Mouse (Mus musculus): ENCODE results near the gene Olfr820. TPM values are rescaled to one million over a fixed set of nuclear protein-coding genes. Genes with fewer than 3 reads are reported as not detected.
"Not testable (repeated sequence)": the region's sequence is repeated elsewhere in the genome, so short reads cannot be mapped to it uniquely, and the experiment has no call there.

The Olfr820 gene
- polyA plus RNA-seq (2014; fragmentation: Nextera tagmentation; extraction: Ambion mirVana): not detected in 2 replicates

DNA sequence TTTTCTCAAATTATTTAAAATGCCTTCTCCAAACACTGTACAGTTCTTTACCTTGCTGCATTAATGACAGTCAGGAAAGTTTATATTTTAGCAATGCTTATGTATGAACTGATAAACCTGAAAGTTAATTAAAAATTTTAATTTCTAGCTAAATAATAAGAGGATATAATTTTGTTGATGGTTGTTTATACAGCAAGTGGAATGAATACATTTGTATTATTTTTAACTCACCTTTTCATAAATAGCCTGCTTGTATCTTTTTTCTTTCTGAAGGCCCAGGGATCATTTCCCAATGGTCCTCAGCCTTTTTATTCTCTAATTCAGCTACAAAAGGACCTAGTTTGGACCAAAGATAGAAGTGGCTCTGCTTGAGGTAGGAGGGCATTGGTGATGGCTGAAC lies at the start of gene Olfr820:
Gene Olfr820, plus strand, starts transcription at position 301 of the 400 bp plus-strand sequence.
- H3K9ac ChIP-seq (ENCODE audit: low read length): no peak within 1 kb of the TSS

DNA sequence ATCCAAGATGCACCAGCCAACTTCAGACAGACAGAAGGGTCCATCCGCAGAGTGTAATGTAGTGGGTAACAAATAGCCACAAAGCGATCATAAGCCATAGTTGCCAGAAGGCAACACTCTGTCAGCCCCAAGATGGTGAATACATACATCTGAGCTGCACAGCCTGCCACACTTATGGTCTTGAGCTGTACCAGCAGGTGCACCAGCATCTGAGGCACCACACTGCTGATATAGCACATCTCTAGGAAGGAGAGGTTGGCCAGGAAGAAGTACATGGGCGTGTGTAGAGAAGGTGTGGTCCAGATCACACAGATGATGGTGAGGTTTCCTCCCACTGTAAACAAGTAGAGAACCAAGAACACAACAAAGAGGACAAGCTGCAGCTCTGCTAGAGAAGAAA lies 46.2 kb upstream of the Olfr820 start:
- H3K27me3 ChIP-seq (ENCODE audit: control insufficient read depth, insufficient read depth, low read length); H3K36me3 ChIP-seq (ENCODE audit: control insufficient read depth, insufficient read depth, low read length); H3K9ac ChIP-seq (ENCODE audit: low read length); H3K4me3 ChIP-seq (ENCODE audit: low read depth, low read length); H3K4me2 ChIP-seq (ENCODE audit: low read depth, severe bottlenecking); ATAC-seq (ENCODE audit: insufficient number of reproducible peaks, low FRiP score, low TSS enrichment, low read depth); H3K4me1 ChIP-seq (ENCODE audit: control insufficient read depth, insufficient read depth, low read length); H3K9me3 ChIP-seq (ENCODE audit: control insufficient read depth, low read length); DNase-seq (ENCODE audit: low spot score); H3K27ac ChIP-seq (replicated peaks; ENCODE audit: low read depth, low read length): not testable (repeated sequence)
- WGBS: 100% methylated on average over 2 of the region's 3 CpGs

More for the DNA sequence above, at the start of gene Olfr820:
- DNase-seq (ENCODE audit: low spot score) (no peak), ATAC-seq (ENCODE audit: insufficient number of reproducible peaks, low FRiP score, low TSS enrichment, low read depth) (no peak)
- Histone ChIP-seq H3K9me3 (ENCODE audit: control insufficient read depth, low read length) (no peaks in the 10 kb centered on the region), H3K4me1 (ENCODE audit: control insufficient read depth, insufficient read depth, low read length) (no peaks in the 10 kb centered on the region), H3K36me3 (ENCODE audit: control insufficient read depth, insufficient read depth, low read length) (no peaks in the 10 kb centered on the region), H3K27ac (replicated peaks; ENCODE audit: low read depth, low read length) (no peak within 1 kb of the TSS), H3K4me3 (ENCODE audit: low read depth, low read length) (no peak within 1 kb of the TSS), H3K27me3 (ENCODE audit: control insufficient read depth, insufficient read depth, low read length) (no peaks in the 10 kb centered on the region), H3K4me2 (ENCODE audit: low read depth, severe bottlenecking) (no peak within 1 kb of the TSS)

DNA sequence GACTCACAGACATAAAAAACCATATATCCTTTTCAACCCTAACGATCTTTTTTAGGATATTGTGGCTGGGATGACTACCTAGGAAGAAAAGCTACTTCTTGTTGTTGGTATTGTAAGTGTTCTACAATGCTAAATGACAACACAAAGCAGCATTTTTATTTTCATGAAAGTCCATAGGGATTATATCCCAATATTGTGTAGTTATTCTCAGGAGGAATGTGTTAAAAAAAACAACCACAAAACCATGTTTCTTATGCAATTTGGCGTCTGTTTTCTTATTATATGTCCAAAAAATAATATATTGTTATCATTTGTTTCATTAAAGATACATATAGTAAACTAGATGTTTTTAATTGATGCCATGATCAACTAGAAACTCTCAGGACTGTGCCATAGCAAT lies 45.3 kb upstream of the Olfr820 start, which contains the start of gene Olfr819:
Gene Olfr819, minus strand, starts transcription at position 101 of the 400 bp plus-strand sequence.
- WGBS: 75% methylated on average over 2 of the region's 2 CpGs
- not testable (repeated sequence) for H3K4me1 ChIP-seq (ENCODE audit: control insufficient read depth, insufficient read depth, low read length); H3K9ac ChIP-seq (ENCODE audit: low read length); H3K27ac ChIP-seq (replicated peaks; ENCODE audit: low read depth, low read length); DNase-seq (ENCODE audit: low spot score); ATAC-seq (ENCODE audit: insufficient number of reproducible peaks, low FRiP score, low TSS enrichment, low read depth); H3K4me3 ChIP-seq (ENCODE audit: low read depth, low read length); H3K9me3 ChIP-seq (ENCODE audit: control insufficient read depth, low read length); H3K36me3 ChIP-seq (ENCODE audit: control insufficient read depth, insufficient read depth, low read length); H3K4me2 ChIP-seq (ENCODE audit: low read depth, severe bottlenecking); H3K27me3 ChIP-seq (ENCODE audit: control insufficient read depth, insufficient read depth, low read length)

- H3K27me3 ChIP-seq (ENCODE audit: control insufficient read depth, insufficient read depth, low read length); H3K4me1 ChIP-seq (ENCODE audit: control insufficient read depth, insufficient read depth, low read length); H3K4me3 ChIP-seq (ENCODE audit: low read depth, low read length); DNase-seq (ENCODE audit: low spot score); H3K27ac ChIP-seq (replicated peaks; ENCODE audit: low read depth, low read length); H3K36me3 ChIP-seq (ENCODE audit: control insufficient read depth, insufficient read depth, low read length); H3K9ac ChIP-seq (ENCODE audit: low read length); ATAC-seq (ENCODE audit: insufficient number of reproducible peaks, low FRiP score, low TSS enrichment, low read depth); H3K4me2 ChIP-seq (ENCODE audit: low read depth, severe bottlenecking); H3K9me3 ChIP-seq (ENCODE audit: control insufficient read depth, low read length): not testable (repeated sequence)
- no CpG with 5 or more reads among the region's 3 CpGs for WGBS
These were observed 39.4 kb upstream of the Olfr820 start for GRCm38 (mm10) chr10:129972994-129973393.

GRCm38 (mm10) chr10:129976040-129976439 lies 36.4 kb upstream of the Olfr820 start, which contains the start of gene Olfr247:
Gene Olfr247 (minus strand): TSS chr10:129976140.
- not testable (repeated sequence) for H3K9ac ChIP-seq (ENCODE audit: low read length); H3K27ac ChIP-seq (replicated peaks; ENCODE audit: low read depth, low read length); H3K4me3 ChIP-seq (ENCODE audit: low read depth, low read length); H3K36me3 ChIP-seq (ENCODE audit: control insufficient read depth, insufficient read depth, low read length); H3K27me3 ChIP-seq (ENCODE audit: control insufficient read depth, insufficient read depth, low read length); H3K4me2 ChIP-seq (ENCODE audit: low read depth, severe bottlenecking); ATAC-seq (ENCODE audit: insufficient number of reproducible peaks, low FRiP score, low TSS enrichment, low read depth); DNase-seq (ENCODE audit: low spot score); H3K9me3 ChIP-seq (ENCODE audit: control insufficient read depth, low read length); H3K4me1 ChIP-seq (ENCODE audit: control insufficient read depth, insufficient read depth, low read length)
- WGBS: no CpG with 5 or more reads among the region's 2 CpGs

DNA sequence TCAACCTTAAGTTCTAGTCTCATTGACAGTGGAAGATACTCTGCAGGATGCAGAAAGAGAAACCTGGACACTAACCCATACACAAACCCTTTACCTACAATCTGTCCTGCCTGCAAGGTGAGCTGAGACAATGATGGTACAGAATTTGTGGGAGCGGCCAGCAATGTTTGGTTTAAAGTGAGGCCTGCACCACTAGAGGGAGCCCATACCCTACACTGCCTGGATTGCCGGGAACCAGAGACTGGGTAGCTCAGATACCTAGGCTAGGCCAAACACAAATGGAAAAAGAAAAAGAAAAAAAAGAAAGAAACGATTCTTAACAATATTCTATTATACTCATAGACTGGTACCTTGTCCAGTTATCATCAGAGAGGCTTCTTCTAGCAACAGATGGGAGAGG lies 30.6 kb upstream of the Olfr820 start:
- H3K4me2 ChIP-seq (ENCODE audit: low read depth, severe bottlenecking); H3K9ac ChIP-seq (ENCODE audit: low read length); H3K4me3 ChIP-seq (ENCODE audit: low read depth, low read length); H3K9me3 ChIP-seq (ENCODE audit: control insufficient read depth, low read length); H3K27ac ChIP-seq (replicated peaks; ENCODE audit: low read depth, low read length); H3K27me3 ChIP-seq (ENCODE audit: control insufficient read depth, insufficient read depth, low read length); DNase-seq (ENCODE audit: low spot score); H3K4me1 ChIP-seq (ENCODE audit: control insufficient read depth, insufficient read depth, low read length); ATAC-seq (ENCODE audit: insufficient number of reproducible peaks, low FRiP score, low TSS enrichment, low read depth); H3K36me3 ChIP-seq (ENCODE audit: control insufficient read depth, insufficient read depth, low read length): not testable (repeated sequence)
- WGBS: no CpG with 5 or more reads among the region's 3 CpGs

- not testable (repeated sequence) for ATAC-seq (ENCODE audit: insufficient number of reproducible peaks, low FRiP score, low TSS enrichment, low read depth); H3K4me2 ChIP-seq (ENCODE audit: low read depth, severe bottlenecking); H3K9ac ChIP-seq (ENCODE audit: low read length); H3K9me3 ChIP-seq (ENCODE audit: control insufficient read depth, low read length); DNase-seq (ENCODE audit: low spot score); H3K27me3 ChIP-seq (ENCODE audit: control insufficient read depth, insufficient read depth, low read length); H3K36me3 ChIP-seq (ENCODE audit: control insufficient read depth, insufficient read depth, low read length); H3K4me1 ChIP-seq (ENCODE audit: control insufficient read depth, insufficient read depth, low read length); H3K4me3 ChIP-seq (ENCODE audit: low read depth, low read length); H3K27ac ChIP-seq (replicated peaks; ENCODE audit: low read depth, low read length)
- WGBS: no CpG with 5 or more reads among the region's 1 CpGs
These were observed 27.5 kb upstream of the Olfr820 start, which contains the start of gene Gm10310 for GRCm38 (mm10) chr10:129984962-129985361. Gene Gm10310 (minus strand): TSS chr10:129985062.

- 86% methylated on average over 4 of the region's 4 CpGs for WGBS
- not testable (repeated sequence) for DNase-seq (ENCODE audit: low spot score); H3K9ac ChIP-seq (ENCODE audit: low read length); H3K9me3 ChIP-seq (ENCODE audit: control insufficient read depth, low read length); H3K4me2 ChIP-seq (ENCODE audit: low read depth, severe bottlenecking); ATAC-seq (ENCODE audit: insufficient number of reproducible peaks, low FRiP score, low TSS enrichment, low read depth); H3K36me3 ChIP-seq (ENCODE audit: control insufficient read depth, insufficient read depth, low read length); H3K27me3 ChIP-seq (ENCODE audit: control insufficient read depth, insufficient read depth, low read length); H3K4me3 ChIP-seq (ENCODE audit: low read depth, low read length); H3K27ac ChIP-seq (replicated peaks; ENCODE audit: low read depth, low read length); H3K4me1 ChIP-seq (ENCODE audit: control insufficient read depth, insufficient read depth, low read length)
These were observed 8.3 kb upstream of the Olfr820 start for GRCm38 (mm10) chr10:130004104-130004503.

GRCm38 (mm10) chr10:130005366-130005765 lies 7.1 kb upstream of the Olfr820 start:
- WGBS: 87% methylated on average over 4 of the region's 4 CpGs
- ATAC-seq (ENCODE audit: insufficient number of reproducible peaks, low FRiP score, low TSS enrichment, low read depth): not testable (repeated sequence)

More at GRCm38 (mm10) chr10:130005366-130005765, 7.1 kb upstream of the Olfr820 start:
- not testable (repeated sequence) for H3K4me2 ChIP-seq (ENCODE audit: low read depth, severe bottlenecking); H3K27ac ChIP-seq (replicated peaks; ENCODE audit: low read depth, low read length); H3K4me3 ChIP-seq (ENCODE audit: low read depth, low read length); H3K9me3 ChIP-seq (ENCODE audit: control insufficient read depth, low read length); H3K36me3 ChIP-seq (ENCODE audit: control insufficient read depth, insufficient read depth, low read length); H3K27me3 ChIP-seq (ENCODE audit: control insufficient read depth, insufficient read depth, low read length); DNase-seq (ENCODE audit: low spot score); H3K9ac ChIP-seq (ENCODE audit: low read length); H3K4me1 ChIP-seq (ENCODE audit: control insufficient read depth, insufficient read depth, low read length)

Data from limb, embryonic 11.5 days (tissue).